Mouse (Mus musculus) C2C12 (cell line): ENCODE results near the gene Afap1.

Source experiments
- CEBPB ChIP-seq: IDR thresholded peaks from one replicate; pipeline ENCODE4 v1.6.1; 2011; ENCODE audit warnings: low read depth, mild to moderate bottlenecking, control low read depth, moderate library complexity
- CTCF ChIP-seq: IDR thresholded peaks from one replicate; pipeline ENCODE4 v1.5.1; 2011; ENCODE audit not compliant: control insufficient read depth, insufficient read depth, insufficient read length
- FOSL1 ChIP-seq: IDR thresholded peaks from one replicate; pipeline ENCODE4 v1.8.0; 2011; ENCODE audit warnings: mild to moderate bottlenecking, low read length; ENCODE audit not compliant: poor library complexity, insufficient read depth, severe bottlenecking
- MAX ChIP-seq: IDR thresholded peaks from one replicate; pipeline ENCODE4 v1.6.1; 2011; ENCODE audit warnings: mild to moderate bottlenecking, control low read depth
- MYOD1 ChIP-seq: IDR thresholded peaks from one replicate; pipeline ENCODE4 v1.6.1; 2011; ENCODE audit warnings: low read depth; ENCODE audit not compliant: control insufficient read depth, insufficient read length
- MYOG ChIP-seq: IDR thresholded peaks from one replicate; pipeline ENCODE4 v1.6.1; 2011; ENCODE audit not compliant: control insufficient read depth, insufficient read length; ENCODE audit errors: extremely low read depth
- USF1 ChIP-seq: IDR thresholded peaks from one replicate; pipeline ENCODE4 v1.6.1; 2011; ENCODE audit warnings: low read depth, mild to moderate bottlenecking, control low read depth, moderate library complexity

DNA sequence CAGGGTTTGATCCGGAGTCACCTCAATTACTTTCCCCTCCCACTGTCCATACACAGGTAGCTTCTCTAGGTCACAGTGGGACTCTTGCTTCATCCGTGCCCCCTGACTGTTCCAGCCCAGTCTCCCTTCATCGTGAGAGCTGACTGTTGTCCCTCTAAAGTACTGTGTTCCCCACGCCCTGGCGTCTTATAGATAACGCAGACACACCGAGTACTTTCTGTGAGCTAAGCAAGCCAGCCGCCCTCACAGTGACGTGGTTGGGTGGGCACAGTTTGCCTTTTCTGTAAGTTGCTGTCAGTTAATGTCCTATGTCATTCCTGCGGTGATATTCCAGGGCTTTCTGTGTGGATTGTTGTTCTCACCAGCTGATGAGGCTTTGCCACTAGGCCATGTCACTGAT lies 39.9 kb downstream of the Afap1 start:
- TF ChIP-seq CTCF (no peak), MYOD1 (no peak), FOSL1 (no peak), USF1 (no peak), MAX (no peak), MYOG (no peak), CEBPB (no peak)
